Mouse (Mus musculus) intestine, embryonic 16.5 days (tissue): Measurements from ENCODE around the gene E130308A19Rik. TPM values are rescaled to one million over a fixed set of nuclear protein-coding genes. Genes with fewer than 3 reads are reported as not detected.

Experiments
- ATAC-seq: fragments of 200-750 bp; cut with Nextera tagmentation; 2 replicates; pipeline ENCODE4 v1.8.0; 2017; ENCODE audit warnings: moderate TSS enrichment, moderate library complexity
- H3K27ac ChIP-seq: fragments of 300-500 bp; sonication (generic); 2 replicates; pipeline ENCODE4 v1.5.1; 2014; ENCODE audit warnings: mild to moderate bottlenecking, low read length
- H3K27me3 ChIP-seq: fragments of 300-500 bp; sonication (generic); replicated peaks from 2 replicates; pipeline ENCODE4 v1.6.1; 2014; ENCODE audit warnings: low read length, control low read depth, mixed read lengths; ENCODE audit not compliant: control insufficient read depth, insufficient read depth
- H3K36me3 ChIP-seq: fragments of 300-500 bp; sonication (generic); 2 replicates; pipeline ENCODE4 v1.6.1; 2014; ENCODE audit warnings: low read length, control low read depth; ENCODE audit not compliant: control insufficient read depth, insufficient read depth
- H3K4me1 ChIP-seq: fragments of 300-500 bp; sonication (generic); 2 replicates; pipeline ENCODE4 v1.6.1; 2014; ENCODE audit warnings: low read length, control low read depth, mixed read lengths; ENCODE audit not compliant: control insufficient read depth, insufficient read depth
- H3K4me2 ChIP-seq: fragments of 300-500 bp; sonication (generic); 2 replicates; pipeline ENCODE4 v1.6.1; 2014; ENCODE audit warnings: low read depth, low read length, control low read depth
- H3K4me3 ChIP-seq: fragments of 300-500 bp; sonication (generic); 2 replicates; pipeline ENCODE4 v1.5.1; 2014; ENCODE audit warnings: mild to moderate bottlenecking, low read length
- H3K9ac ChIP-seq: fragments of 300-500 bp; sonication (generic); 2 replicates; pipeline ENCODE4 v1.6.1; 2014; ENCODE audit warnings: low read depth, low read length
- H3K9me3 ChIP-seq: fragments of 300-500 bp; sonication (generic); 2 replicates; pipeline ENCODE4 v1.6.1; 2016; ENCODE audit warnings: low read length, control low read depth; ENCODE audit not compliant: control insufficient read depth
- WGBS: fragments of 180-500 bp; shearing (Covaris S2); extraction: QIAGEN DNeasy Blood & Tissue Kit; methylation state at CpG from one replicate; pipeline ENCODE4 v1.1.7; 2014; 5-methylcytosine and 5-hydroxymethylcytosine counted together
- polyA plus RNA-seq: library from polyadenylated mRNA; unstranded; fragments of >200 nt; fragmentation: Nextera tagmentation; extraction: Ambion mirVana; gene quantifications from 2 replicates; pipeline ENCODE4 v1.2.1, GENCODE M21; 2015

E130308A19Rik gene
- polyA plus RNA-seq, 1 experiment from 2014 or later = 10.8 TPM

DNA sequence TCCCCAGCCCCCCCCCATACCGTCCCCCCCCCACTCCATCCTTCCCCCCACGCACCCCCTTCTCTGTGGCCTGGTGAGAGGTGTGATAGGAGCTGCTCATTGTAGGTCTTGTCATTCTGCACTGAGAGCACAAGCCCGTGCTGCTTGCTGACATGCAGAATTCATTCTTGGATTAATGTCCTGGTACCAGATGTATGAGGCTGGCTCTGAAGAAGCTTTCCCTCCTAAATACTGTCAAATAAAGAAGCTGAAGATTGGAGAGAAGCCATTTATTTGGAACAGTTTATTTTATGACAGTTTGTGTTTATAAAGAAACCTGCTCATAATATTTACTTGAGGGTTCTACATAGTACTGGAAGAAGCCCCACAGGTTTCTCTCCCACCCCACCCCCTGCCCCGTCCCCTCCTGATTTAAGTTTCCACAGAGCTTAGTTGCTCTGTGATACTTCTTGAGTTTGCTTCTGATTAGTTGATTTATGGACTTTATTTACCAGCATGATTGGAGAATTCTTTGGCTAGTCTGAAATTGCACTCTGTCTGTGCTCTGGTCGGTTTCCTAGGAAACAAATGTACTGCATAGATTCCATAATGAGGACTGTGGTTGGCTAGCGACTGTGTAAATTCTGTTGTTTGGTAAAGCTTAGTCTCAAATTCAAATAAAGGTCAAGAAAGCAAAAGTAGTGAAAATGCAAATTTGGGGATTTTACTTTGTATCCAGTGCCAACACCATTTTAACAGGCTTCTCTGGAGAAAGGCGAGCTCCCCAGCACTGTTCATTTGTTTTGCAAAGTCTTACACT is 3.3 kb downstream of the E130308A19Rik start:
- H3K27ac ChIP-seq = no peak overlapping the region
- 23% methylated on average over 7 of the region's 7 CpGs for WGBS
- H3K27me3 ChIP-seq = no peaks in the 10 kb centered on the region
- H3K4me3 ChIP-seq = no peak overlapping the region
- H3K36me3 ChIP-seq = no peaks in the 10 kb centered on the region
- H3K9ac ChIP-seq = no peak overlapping the region
- H3K9me3 ChIP-seq = no peaks in the 10 kb centered on the region
- no peak overlapping the region for H3K4me2 ChIP-seq
- ATAC-seq = no peak
- H3K4me1 ChIP-seq = 0 out of 2 replicates have a peak, but pooled peaks cover 6% of the 10 kb centered on the region

DNA sequence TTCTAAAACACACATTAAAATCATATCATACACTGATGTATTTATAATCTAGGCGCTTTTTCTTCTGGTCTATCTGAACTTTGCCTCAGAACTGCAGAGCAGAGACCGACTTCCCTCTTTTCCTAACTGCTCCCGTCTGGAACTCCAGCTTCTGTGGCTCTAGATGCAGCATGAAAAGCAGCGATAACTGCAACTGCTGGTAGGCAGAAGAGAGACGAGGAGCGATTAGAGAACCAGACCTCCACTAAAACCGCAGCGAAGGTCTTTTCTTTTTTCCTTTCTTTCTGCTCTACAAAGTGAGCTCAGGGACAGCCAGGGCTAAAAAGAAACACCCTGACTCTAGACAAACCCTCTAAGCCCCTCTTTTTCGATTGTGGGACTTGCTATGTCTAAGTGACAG is 4.1 kb downstream of the E130308A19Rik start:
- Histone ChIP-seq H3K27me3 (no peaks in the 10 kb centered on the region), H3K4me1 (0 out of 2 replicates have a peak, but pooled peaks cover 6% of the 10 kb centered on the region), H3K9me3 (no peaks in the 10 kb centered on the region), H3K36me3 (no peaks in the 10 kb centered on the region), H3K4me3 (no peak overlapping the region), H3K27ac (no peak overlapping the region), H3K4me2 (no peak overlapping the region), H3K9ac (no peak overlapping the region)
- ATAC-seq = no peak
- WGBS = 60% methylated on average over 9 of the region's 9 CpGs

DNA sequence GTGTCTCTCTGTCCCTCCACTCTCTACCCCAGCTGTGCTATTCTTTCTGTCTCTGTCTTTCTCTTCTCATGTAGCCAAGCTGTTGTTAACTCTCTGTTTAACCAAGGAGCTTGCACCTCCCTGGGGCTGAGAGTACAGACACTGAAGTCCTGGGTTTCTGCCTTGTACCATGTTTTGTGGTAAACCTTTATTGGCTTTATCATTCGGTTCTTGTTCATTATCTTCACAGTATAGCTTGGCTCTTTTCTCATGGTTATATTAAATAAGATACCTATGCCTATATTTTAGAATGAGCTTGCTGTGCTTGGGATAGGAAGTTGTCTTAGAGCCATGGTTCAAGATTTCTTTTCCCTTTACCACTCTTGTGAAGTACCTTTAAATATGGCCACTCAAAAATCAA is 8.5 kb downstream of the E130308A19Rik start:
- 69% methylated on average over 1 of the region's 1 CpGs for WGBS
- Histone ChIP-seq H3K4me3 (no peak overlapping the region), H3K36me3 (no peaks in the 10 kb centered on the region), H3K27ac (no peak overlapping the region), H3K4me1 (peaks cover 5% of the 10 kb centered on the region; the same call in 1 of the 2 replicates), H3K9ac (no peak overlapping the region), H3K27me3 (no peaks in the 10 kb centered on the region), H3K9me3 (no peaks in the 10 kb centered on the region), H3K4me2 (no peak overlapping the region)
- ATAC-seq = no peak

DNA sequence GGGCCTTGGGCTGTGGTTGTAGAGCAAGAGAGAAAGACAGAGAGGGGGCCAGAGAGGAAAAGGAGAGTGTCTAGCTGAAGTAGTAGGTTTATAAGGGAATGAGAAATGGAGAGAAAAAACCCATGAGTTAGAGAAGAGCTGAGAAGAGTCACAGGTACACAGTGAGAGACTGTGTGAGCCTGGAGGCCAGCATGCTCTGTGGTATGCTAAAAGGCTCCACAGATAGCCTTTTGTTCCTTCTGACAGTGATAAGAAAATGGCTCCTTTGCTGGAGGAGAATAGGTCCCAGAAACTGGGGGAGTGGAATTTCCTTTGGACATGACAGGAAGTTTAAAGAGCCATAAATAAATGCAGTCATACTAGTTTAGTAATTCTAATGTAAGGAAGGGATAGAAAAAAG is 13.2 kb downstream of the E130308A19Rik start:
- no peaks in the 10 kb centered on the region for H3K27me3 ChIP-seq
- peaks cover 8% of the 10 kb centered on the region; the same call in 1 of the 2 replicates for H3K4me1 ChIP-seq
- no peak overlapping the region for H3K9ac ChIP-seq
- no peaks in the 10 kb centered on the region for H3K9me3 ChIP-seq
- no peak overlapping the region for H3K4me2 ChIP-seq
- peak overlapping the region; percentile 6; the same call in 1 of the 2 replicates for H3K27ac ChIP-seq
- ATAC-seq = no peak
- no peaks in the 10 kb centered on the region for H3K36me3 ChIP-seq
- no peak overlapping the region for H3K4me3 ChIP-seq

DNA sequence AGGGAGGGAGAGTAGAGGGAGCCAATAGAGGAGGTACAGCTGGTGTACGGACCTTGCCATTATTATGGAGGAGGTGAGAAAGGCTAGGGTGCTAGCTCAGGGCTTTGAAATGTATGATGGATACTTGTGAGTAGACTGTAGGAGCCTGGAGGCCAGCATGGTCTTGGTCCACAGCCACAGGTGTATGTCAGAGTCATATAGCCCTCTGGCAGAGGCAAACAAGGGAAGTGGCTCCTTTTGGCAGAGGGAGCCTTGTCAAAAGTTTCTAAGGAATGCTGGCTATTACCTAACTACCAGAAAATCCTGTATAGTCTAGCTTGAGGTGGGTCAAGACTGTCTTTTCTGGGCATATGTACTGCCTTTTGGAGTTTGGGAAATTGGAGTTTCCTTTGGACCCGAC is 14.7 kb downstream of the E130308A19Rik start:
- H3K36me3 ChIP-seq = no peaks in the 10 kb centered on the region
- H3K9ac ChIP-seq = no peak overlapping the region
- H3K4me1 ChIP-seq = peaks cover 8% of the 10 kb centered on the region; the same call in 1 of the 2 replicates
- H3K4me3 ChIP-seq = no peak overlapping the region
- no peak overlapping the region for H3K4me2 ChIP-seq
- WGBS = 73% methylated on average over 2 of the region's 2 CpGs
- H3K27ac ChIP-seq = no peak overlapping the region
- ATAC-seq = no peak
- no peaks in the 10 kb centered on the region for H3K9me3 ChIP-seq
- H3K27me3 ChIP-seq = no peaks in the 10 kb centered on the region

DNA sequence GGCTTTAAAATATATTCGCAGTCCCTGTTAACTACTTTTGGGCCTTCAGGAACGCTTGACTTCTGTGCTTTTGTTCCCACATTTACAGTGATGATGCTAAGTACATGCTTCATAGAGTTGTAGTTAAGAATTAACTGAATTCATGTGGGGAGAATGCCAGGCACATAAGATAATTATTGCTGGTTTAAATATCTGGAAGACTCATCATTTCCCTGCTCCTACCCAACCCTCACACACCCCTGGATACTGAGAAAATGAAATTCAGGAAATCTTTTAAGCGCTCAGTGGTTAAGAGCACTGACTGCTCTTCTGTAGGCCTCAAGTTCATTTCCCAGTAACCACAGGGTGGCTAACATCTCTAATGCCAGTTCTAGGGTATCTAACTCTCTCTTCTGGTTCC is 16.0 kb downstream of the E130308A19Rik start:
- Histone ChIP-seq H3K9me3 (no peaks in the 10 kb centered on the region), H3K4me1 (peaks cover 8% of the 10 kb centered on the region; the same call in 1 of the 2 replicates), H3K27ac (no peak overlapping the region), H3K4me3 (no peak overlapping the region), H3K9ac (no peak overlapping the region), H3K4me2 (no peak overlapping the region), H3K27me3 (no peaks in the 10 kb centered on the region), H3K36me3 (no peaks in the 10 kb centered on the region)
- WGBS = 83% methylated on average over 3 of the region's 3 CpGs
- ATAC-seq = no peak

DNA sequence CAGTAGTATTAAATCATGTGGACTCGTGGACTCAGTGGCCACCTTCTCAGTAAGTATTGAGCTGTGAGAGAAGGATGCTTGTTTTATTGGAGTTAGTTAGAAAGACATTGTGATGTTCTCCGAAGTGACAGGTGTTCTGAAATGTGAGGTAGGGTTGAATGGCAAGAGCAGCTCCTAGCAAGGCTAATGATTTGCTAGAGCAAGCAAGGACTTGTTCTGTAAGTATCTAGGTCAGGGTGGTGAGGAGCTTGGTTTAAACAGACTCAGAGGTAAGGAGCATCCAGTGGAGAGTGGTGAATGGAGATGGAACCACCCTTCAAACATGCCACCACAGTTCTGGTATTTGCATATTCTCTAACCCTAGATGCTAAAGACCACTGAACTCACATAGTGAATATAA is 16.6 kb downstream of the E130308A19Rik start:
- H3K36me3 ChIP-seq = no peaks in the 10 kb centered on the region
- ATAC-seq = no peak

DNA sequence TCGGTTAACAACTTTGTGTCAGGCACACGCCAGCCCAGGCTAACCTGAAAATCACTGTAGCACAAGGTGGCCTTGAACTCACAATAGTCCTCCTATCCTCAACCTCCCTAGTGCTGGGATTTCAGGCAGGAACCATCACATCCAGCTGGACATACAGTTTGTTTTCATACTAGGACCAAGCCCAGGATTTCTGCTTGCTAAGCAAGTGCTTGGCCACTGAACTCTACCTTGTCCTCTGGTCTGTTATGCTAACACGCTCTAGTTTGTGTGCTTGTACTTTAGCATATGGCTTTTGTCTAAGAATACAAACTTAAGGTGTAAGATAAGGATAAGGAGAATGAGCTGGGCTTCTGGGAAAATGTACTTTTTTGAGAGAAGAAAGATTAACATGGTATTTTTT is 18.4 kb downstream of the E130308A19Rik start:
- no peaks in the 10 kb centered on the region for H3K36me3 ChIP-seq
- no peak overlapping the region for H3K27ac ChIP-seq
- ATAC-seq = 0 out of 2 replicates have a peak, but pooled peaks have one; percentile 16
- H3K9ac ChIP-seq = no peak overlapping the region
- H3K4me1 ChIP-seq = 0 out of 2 replicates have a peak, but pooled peaks cover 3% of the 10 kb centered on the region
- H3K9me3 ChIP-seq = no peaks in the 10 kb centered on the region
- H3K4me3 ChIP-seq = no peak overlapping the region
- H3K27me3 ChIP-seq = no peaks in the 10 kb centered on the region
- WGBS = 78% methylated on average over 3 of the region's 3 CpGs
- H3K4me2 ChIP-seq = no peak overlapping the region

More for the DNA sequence above, 16.6 kb downstream of the E130308A19Rik start:
- 73% methylated on average over 2 of the region's 2 CpGs for WGBS
- H3K27ac ChIP-seq = no peak overlapping the region
- H3K4me1 ChIP-seq = peaks cover 8% of the 10 kb centered on the region; the same call in 1 of the 2 replicates
- H3K4me3 ChIP-seq = no peak overlapping the region
- H3K9me3 ChIP-seq = no peaks in the 10 kb centered on the region
- no peak overlapping the region for H3K9ac ChIP-seq
- no peaks in the 10 kb centered on the region for H3K27me3 ChIP-seq
- H3K4me2 ChIP-seq = no peak overlapping the region

DNA sequence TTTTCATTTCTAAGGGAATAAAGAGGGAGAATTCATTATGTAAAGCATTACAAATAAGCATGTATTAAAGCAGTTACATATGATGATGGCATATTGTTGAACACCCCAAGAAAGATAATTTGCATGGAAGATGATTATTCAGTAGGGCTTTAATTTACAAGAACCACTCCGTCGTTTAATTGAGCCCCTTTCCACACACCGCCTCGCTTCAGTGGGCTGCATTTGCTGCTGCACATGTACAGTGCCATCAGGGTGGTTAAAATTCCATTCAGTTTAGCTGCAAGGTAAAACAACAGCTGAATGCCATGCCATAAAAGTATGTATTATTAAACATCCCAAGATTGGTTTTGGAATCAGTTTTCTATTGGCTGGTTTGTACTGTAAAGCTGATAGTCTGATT is 19.0 kb downstream of the E130308A19Rik start:
- Histone ChIP-seq H3K4me3 (no peak overlapping the region), H3K27me3 (no peaks in the 10 kb centered on the region), H3K4me2 (no peak overlapping the region), H3K36me3 (no peaks in the 10 kb centered on the region), H3K9me3 (no peaks in the 10 kb centered on the region), H3K27ac (no peak overlapping the region), H3K4me1 (0 out of 2 replicates have a peak, but pooled peaks cover 3% of the 10 kb centered on the region), H3K9ac (no peak overlapping the region)
- WGBS = 85% methylated on average over 4 of the region's 4 CpGs
- ATAC-seq = no peak
